Mouse (Mus musculus): ENCODE measurements at regions not wholly inside any gene's neighbourhood (a gene's known extent, or its start where the extent isn't known, plus 50 kb on each side); places are given as distances from the start of the nearest gene placed in this dataset.

- no peak for TF ChIP-seq CTCF (IDR thresholded peaks at IDR 0.05; ENCODE audit: low read depth)
- no peak for TF ChIP-seq EP300 (IDR thresholded peaks at IDR 0.05; ENCODE audit: low read depth)
Observed at GRCm38 (mm10) chr1:57593707-57594589, 180.0 kb upstream of the Spats2l start.
